Mouse (Mus musculus): ENCODE measurements around the gene Rab3il1. TPM values are rescaled to one million over a fixed set of nuclear protein-coding genes. Genes with fewer than 3 reads are reported as not detected.
A peak's percentile ranks its signal among the peaks of the same experiment; 100 is the strongest.

Rab3il1 gene
- polyA plus RNA-seq, 1 experiment from 2014 or later: 22.1 TPM

DNA sequence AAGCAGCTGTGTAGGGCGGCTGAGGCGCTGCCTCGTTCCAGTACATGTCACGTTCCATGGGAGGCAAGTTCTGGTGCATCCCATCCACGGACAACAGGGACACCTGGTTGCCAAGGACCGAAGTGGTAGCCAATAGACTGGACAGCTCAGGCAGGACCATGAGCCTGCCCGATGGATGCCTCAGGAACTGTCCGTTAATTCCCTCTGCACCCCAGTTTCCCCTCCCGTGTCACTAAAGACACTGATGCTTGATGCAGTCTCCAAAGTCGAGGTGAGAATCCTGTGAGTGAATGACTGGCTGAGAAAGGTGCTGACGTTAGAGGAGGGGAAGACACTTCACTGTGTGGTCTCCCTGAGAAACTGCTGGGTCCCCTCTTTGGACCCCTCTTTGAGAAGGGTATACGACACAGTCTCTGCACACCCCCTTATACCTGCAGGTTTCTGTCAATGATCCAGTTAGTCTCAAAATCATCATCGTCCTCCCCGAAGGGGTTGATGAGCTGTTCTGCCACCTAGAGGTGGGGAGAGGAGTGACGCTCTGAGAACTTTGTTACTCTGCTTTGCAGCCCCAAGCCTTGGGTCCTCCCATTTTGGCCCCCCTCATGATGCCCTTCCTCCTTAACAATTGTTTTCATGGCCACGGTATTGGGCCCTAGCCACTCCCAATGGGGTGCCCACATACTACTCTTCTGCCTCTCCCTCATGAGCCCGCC, 12.1 kb upstream of the Rab3il1 start:
- WGBS: 67% methylated on average over 17 of the region's 17 CpGs
- H3K36me3 ChIP-seq (ENCODE audit: control insufficient read depth, insufficient read depth, low read length): peaks cover 16% of the 10 kb centered on the region
- H3K4me2 ChIP-seq (ENCODE audit: low read length): no peak overlapping the region
- H3K27ac ChIP-seq (ENCODE audit: low read depth, low read length): no peak overlapping the region
- ATAC-seq: no peak
- H3K9me3 ChIP-seq (ENCODE audit: control insufficient read depth, low read length): no peaks in the 10 kb centered on the region
- H3K27me3 ChIP-seq (replicated peaks; ENCODE audit: control insufficient read depth, insufficient read depth, low read length): no peaks in the 10 kb centered on the region
- no peak overlapping the region for H3K9ac ChIP-seq (ENCODE audit: low read depth, low read length)
- H3K4me3 ChIP-seq (ENCODE audit: low read length): no peak overlapping the region
- H3K4me1 ChIP-seq (ENCODE audit: control insufficient read depth, insufficient read depth, low read depth, low read length): no peaks in the 10 kb centered on the region; the same call in 1 of the 2 replicates

DNA sequence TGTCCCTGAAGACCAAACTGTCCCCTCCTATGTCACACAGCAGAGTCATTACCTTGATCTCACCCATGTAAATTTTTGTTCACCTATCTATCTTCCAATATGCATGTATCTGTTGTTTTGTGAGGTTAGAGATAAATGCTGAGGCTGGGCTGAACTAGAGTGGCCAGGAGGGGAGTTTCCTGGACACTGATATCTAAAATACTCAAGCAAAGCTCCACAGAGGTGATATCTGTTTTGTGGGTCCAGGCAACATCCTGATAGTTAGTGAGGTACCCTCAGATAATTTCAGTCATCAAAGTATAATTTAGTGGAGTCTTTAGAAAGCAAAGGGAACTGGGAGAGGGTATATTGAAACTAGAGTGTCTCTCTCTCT, 11.6 kb upstream of the Rab3il1 start:
- H3K4me1 ChIP-seq (ENCODE audit: control insufficient read depth, insufficient read depth, low read depth, low read length): no peaks in the 10 kb centered on the region; the same call in 1 of the 2 replicates
- peaks cover 14% of the 10 kb centered on the region for H3K36me3 ChIP-seq (ENCODE audit: control insufficient read depth, insufficient read depth, low read length)
- H3K4me3 ChIP-seq (ENCODE audit: low read length): no peak overlapping the region
- no peak overlapping the region for H3K4me2 ChIP-seq (ENCODE audit: low read length)
- no peaks in the 10 kb centered on the region for H3K9me3 ChIP-seq (ENCODE audit: control insufficient read depth, low read length)
- H3K27ac ChIP-seq (ENCODE audit: low read depth, low read length): no peak overlapping the region
- ATAC-seq: no peak
- no peaks in the 10 kb centered on the region for H3K27me3 ChIP-seq (replicated peaks; ENCODE audit: control insufficient read depth, insufficient read depth, low read length)
- H3K9ac ChIP-seq (ENCODE audit: low read depth, low read length): no peak overlapping the region

DNA sequence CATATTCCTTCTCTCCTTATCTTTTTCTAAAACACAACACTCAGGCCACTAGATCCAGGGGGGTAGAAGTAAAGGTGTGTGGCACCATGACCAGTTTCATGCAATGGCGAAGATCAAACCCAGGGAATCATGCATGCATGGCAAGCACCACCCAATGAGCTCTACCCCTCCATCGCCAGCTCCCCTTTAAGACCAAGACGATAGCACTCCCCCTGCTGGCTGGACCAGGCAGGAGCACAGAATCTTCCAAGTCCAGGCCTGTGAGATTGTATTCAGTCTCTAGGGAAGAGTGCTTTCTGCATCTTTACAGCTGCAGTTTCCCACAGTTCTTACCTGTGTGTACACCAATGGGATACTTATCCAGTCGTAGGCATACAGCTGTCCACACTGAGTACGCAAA, 10.2 kb upstream of the Rab3il1 start:
- 26% methylated on average over 5 of the region's 5 CpGs for WGBS
- H3K27ac ChIP-seq (ENCODE audit: low read depth, low read length): no peak overlapping the region
- H3K9ac ChIP-seq (ENCODE audit: low read depth, low read length): no peak overlapping the region
- no peak overlapping the region for H3K4me3 ChIP-seq (ENCODE audit: low read length)
- peaks cover under 1% of the 10 kb centered on the region; the same call in 1 of the 2 replicates for H3K36me3 ChIP-seq (ENCODE audit: control insufficient read depth, insufficient read depth, low read length)
- H3K9me3 ChIP-seq (ENCODE audit: control insufficient read depth, low read length): no peaks in the 10 kb centered on the region
- H3K27me3 ChIP-seq (replicated peaks; ENCODE audit: control insufficient read depth, insufficient read depth, low read length): no peaks in the 10 kb centered on the region
- no peak for ATAC-seq
- H3K4me1 ChIP-seq (ENCODE audit: control insufficient read depth, insufficient read depth, low read depth, low read length): no peaks in the 10 kb centered on the region; the same call in 1 of the 2 replicates
- H3K4me2 ChIP-seq (ENCODE audit: low read length): no peak overlapping the region

DNA sequence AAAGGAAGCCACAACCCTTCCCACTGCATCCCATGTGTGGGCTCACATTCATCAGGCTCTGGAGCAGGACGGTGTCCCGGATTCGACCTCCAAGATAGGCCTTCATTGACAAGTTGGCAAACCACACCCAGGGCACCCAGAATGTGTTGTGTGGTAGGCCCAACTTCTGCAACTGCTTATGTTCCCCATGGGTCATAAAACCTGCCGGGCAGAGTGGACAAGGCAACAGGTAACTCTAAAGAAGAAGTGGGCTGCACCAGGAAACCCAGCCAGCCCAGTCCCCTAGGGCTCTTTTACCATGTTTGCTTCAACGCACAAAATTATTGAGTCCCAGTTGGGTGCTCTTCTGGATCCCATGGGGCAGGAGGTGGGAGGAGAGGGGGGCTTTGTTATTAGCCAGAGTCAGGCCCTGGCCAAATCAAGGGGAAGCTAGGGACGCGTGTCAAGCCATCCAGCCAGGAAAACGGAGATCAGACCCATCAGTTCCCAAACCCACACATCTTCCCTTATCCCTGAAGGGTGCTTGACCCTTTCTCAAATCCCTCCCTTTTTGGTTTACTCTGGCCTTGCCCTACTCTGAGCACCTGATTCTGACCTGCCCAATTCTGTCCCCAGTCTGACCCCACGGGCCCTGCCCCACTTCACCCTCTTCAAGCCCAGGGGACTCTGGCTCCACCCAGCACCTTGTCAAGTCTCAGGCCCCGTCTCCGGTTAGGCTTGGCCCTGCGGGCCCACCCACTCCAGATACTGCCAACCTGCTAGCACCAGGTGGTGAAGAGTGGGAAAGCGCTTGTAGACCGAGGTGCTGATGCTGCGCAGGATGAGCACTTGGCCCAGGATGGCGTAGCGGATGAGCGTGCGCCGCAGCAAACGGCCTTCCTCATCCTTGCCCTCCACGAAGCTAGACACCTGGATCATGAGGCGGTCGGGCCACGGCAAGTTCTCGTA, 9.2 kb upstream of the Rab3il1 start:
- Histone ChIP-seq H3K4me3 (ENCODE audit: low read length) (peak overlapping the region; percentile 38), H3K4me1 (ENCODE audit: control insufficient read depth, insufficient read depth, low read depth, low read length) (no peaks in the 10 kb centered on the region; the same call in 1 of the 2 replicates), H3K4me2 (ENCODE audit: low read length) (peak overlapping the region; percentile 56), H3K9ac (ENCODE audit: low read depth, low read length) (peak overlapping the region; percentile 53), H3K27me3 (replicated peaks; ENCODE audit: control insufficient read depth, insufficient read depth, low read length) (no peaks in the 10 kb centered on the region), H3K27ac (ENCODE audit: low read depth, low read length) (no peak overlapping the region), H3K9me3 (ENCODE audit: control insufficient read depth, low read length) (no peaks in the 10 kb centered on the region), H3K36me3 (ENCODE audit: control insufficient read depth, insufficient read depth, low read length) (no peaks in the 10 kb centered on the region)
- ATAC-seq: peak; percentile 70
- WGBS: 43% methylated on average over 26 of the region's 26 CpGs

DNA sequence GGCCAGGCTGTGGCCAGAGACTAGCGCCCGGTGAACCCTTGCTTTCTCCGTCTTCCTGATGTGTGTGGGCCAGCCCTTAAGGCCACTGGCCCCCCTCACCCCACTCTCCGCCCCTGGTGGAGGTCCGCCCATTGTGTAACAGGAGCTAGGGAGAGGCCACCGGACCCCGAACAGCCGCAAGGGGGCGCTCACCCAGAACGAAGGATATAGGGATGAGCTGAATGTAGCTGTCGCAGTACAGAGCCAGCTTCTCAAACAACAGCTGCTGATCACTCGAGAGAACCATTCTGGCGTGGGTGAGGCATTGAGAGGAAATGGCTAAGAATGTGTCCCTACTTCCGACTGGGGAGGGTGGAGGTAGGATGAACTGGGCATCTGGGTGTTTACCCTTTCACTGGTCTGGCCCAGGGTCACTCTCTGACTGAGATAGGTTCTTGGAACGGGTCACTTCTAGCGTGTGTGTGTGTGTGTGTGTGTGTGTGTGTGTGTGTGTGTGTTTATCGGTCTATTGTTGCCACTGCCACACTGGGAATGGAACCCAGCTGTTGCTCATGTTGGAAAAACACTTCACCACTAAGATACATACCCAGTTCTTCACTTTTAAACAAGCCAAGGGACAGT, 8.3 kb upstream of the Rab3il1 start:
- H3K4me1 ChIP-seq (ENCODE audit: control insufficient read depth, insufficient read depth, low read depth, low read length): no peaks in the 10 kb centered on the region; the same call in 1 of the 2 replicates
- H3K4me3 ChIP-seq (ENCODE audit: low read length): peak overlapping the region; percentile 38
- H3K9me3 ChIP-seq (ENCODE audit: control insufficient read depth, low read length): no peaks in the 10 kb centered on the region
- no peaks in the 10 kb centered on the region for H3K27me3 ChIP-seq (replicated peaks; ENCODE audit: control insufficient read depth, insufficient read depth, low read length)
- H3K36me3 ChIP-seq (ENCODE audit: control insufficient read depth, insufficient read depth, low read length): no peaks in the 10 kb centered on the region
- peak; percentile 90 for ATAC-seq
- no peak overlapping the region for H3K27ac ChIP-seq (ENCODE audit: low read depth, low read length)
- peak overlapping the region; percentile 56 for H3K4me2 ChIP-seq (ENCODE audit: low read length)
- 4% methylated on average over 17 of the region's 17 CpGs for WGBS
- H3K9ac ChIP-seq (ENCODE audit: low read depth, low read length): peak overlapping the region; percentile 53

DNA sequence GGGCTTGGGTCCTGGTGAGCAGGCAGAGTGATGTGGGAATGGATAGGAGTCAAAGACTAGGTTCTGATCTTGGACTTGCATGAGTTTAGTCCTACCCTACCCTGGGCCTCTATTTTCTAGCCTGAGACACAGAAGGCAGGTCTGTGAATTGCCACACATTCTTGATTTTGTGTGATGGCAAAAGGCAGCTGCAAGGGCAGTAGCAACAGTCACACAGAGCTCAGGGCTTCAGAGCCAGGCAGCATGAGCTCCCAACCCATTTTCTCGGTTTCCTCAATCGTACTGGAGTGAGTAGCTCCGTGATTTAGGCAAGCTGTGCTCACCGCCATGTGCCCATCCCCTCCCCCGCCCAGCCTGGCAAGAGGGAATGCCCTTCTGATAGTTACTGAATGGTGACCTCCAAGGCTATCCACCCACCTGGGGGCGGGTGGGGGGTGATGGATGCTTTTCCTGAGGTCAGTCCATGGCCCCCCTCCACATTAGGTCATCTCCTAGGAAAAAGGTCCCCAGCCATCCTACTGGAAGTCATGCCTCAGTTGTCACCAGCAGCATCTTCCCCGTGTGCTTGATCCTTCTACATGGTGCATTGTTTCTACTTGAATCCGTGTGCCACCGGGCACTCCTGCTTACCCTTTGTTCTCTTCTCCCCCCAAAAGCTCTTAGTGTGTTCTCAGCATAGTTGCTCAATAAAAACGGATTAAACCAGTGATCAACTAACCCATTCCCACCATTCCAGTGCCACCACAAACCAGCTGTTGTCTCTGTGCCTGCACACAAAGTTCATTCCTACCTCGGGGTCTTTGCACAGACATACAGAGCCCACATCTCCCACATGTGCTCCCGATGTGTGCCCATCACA, 4.0 kb upstream of the Rab3il1 start:
- Histone ChIP-seq H3K27ac (ENCODE audit: low read depth, low read length) (no peak overlapping the region), H3K27me3 (replicated peaks; ENCODE audit: control insufficient read depth, insufficient read depth, low read length) (no peaks in the 10 kb centered on the region), H3K9ac (ENCODE audit: low read depth, low read length) (no peak overlapping the region), H3K4me1 (ENCODE audit: control insufficient read depth, insufficient read depth, low read depth, low read length) (no peaks in the 10 kb centered on the region; the same call in 1 of the 2 replicates), H3K36me3 (ENCODE audit: control insufficient read depth, insufficient read depth, low read length) (no peaks in the 10 kb centered on the region), H3K9me3 (ENCODE audit: control insufficient read depth, low read length) (no peaks in the 10 kb centered on the region), H3K4me2 (ENCODE audit: low read length) (no peak overlapping the region), H3K4me3 (ENCODE audit: low read length) (no peak overlapping the region)
- ATAC-seq: no peak
- WGBS: 78% methylated on average over 12 of the region's 12 CpGs

DNA sequence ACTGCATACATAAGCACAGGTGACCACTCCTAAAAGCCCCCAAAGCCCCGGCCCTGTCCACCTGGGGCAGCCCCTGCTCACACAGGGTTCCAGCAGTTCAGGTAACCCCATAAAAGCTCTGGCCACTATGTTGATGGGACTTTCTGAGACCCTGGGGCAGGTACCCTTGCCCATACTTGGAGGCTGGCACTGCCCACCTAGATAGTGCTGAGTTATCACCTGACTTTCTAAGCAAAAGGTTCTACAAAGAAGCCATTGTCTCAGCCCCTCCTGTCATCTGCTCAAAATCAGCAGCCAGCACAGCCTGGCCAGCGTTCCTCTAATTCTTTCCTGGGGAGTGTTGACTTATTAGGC, 3.4 kb upstream of the Rab3il1 start:
- 82% methylated on average over 2 of the region's 2 CpGs for WGBS
- no peak for ATAC-seq
- no peaks in the 10 kb centered on the region for H3K27me3 ChIP-seq (replicated peaks; ENCODE audit: control insufficient read depth, insufficient read depth, low read length)
- no peak overlapping the region for H3K4me3 ChIP-seq (ENCODE audit: low read length)
- H3K4me1 ChIP-seq (ENCODE audit: control insufficient read depth, insufficient read depth, low read depth, low read length): no peaks in the 10 kb centered on the region; the same call in 1 of the 2 replicates
- no peaks in the 10 kb centered on the region for H3K36me3 ChIP-seq (ENCODE audit: control insufficient read depth, insufficient read depth, low read length)
- H3K4me2 ChIP-seq (ENCODE audit: low read length): no peak overlapping the region
- H3K9ac ChIP-seq (ENCODE audit: low read depth, low read length): no peak overlapping the region
- no peaks in the 10 kb centered on the region for H3K9me3 ChIP-seq (ENCODE audit: control insufficient read depth, low read length)
- H3K27ac ChIP-seq (ENCODE audit: low read depth, low read length): no peak overlapping the region

DNA sequence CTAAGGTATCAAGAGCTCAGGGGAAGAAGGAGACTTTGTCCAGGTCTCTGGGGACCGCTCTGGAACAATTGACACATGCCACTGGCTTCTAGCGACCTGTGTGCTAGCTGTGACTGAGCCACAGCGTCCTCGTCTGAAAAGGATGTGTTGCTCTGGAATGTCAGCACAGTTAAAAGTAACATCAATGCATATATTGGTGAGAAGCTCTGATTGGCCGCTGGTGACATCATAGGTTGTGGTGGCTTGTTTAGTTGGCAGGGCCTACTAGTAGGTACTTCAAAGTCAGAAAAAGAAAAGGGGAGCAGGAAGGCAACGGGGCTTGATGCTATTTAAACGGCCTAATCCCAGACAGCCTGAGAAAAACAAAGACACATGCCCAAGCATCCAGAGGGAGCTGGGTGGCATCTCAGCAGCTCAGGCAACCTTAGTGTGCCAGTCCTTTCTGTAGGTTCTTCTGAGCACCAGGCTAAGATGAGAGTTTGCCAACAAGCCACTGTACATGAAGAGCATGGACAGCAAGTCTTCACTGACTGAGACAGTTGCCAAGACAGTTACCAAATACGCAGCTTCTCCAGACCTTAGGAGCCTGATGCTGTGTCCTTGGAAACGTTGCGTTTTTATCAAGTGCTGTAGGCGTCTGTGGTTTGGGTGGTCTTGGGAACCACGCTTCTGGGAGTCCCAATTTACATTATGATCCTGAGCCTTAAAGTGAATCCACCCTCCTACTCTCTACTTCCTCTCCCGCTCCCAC, 2.6 kb upstream of the Rab3il1 start:
- H3K4me3 ChIP-seq (ENCODE audit: low read length): no peak overlapping the region
- no peaks in the 10 kb centered on the region for H3K27me3 ChIP-seq (replicated peaks; ENCODE audit: control insufficient read depth, insufficient read depth, low read length)
- H3K4me2 ChIP-seq (ENCODE audit: low read length): no peak overlapping the region
- no peaks in the 10 kb centered on the region for H3K4me1 ChIP-seq (ENCODE audit: control insufficient read depth, insufficient read depth, low read depth, low read length)
- no peak overlapping the region for H3K9ac ChIP-seq (ENCODE audit: low read depth, low read length)
- no peak for ATAC-seq
- H3K27ac ChIP-seq (ENCODE audit: low read depth, low read length): no peak overlapping the region
- H3K9me3 ChIP-seq (ENCODE audit: control insufficient read depth, low read length): no peaks in the 10 kb centered on the region
- WGBS: 74% methylated on average over 13 of the region's 13 CpGs
- no peaks in the 10 kb centered on the region for H3K36me3 ChIP-seq (ENCODE audit: control insufficient read depth, insufficient read depth, low read length)

All from hindbrain, embryonic 16.5 days (tissue).